In the genomic region with DNA sequence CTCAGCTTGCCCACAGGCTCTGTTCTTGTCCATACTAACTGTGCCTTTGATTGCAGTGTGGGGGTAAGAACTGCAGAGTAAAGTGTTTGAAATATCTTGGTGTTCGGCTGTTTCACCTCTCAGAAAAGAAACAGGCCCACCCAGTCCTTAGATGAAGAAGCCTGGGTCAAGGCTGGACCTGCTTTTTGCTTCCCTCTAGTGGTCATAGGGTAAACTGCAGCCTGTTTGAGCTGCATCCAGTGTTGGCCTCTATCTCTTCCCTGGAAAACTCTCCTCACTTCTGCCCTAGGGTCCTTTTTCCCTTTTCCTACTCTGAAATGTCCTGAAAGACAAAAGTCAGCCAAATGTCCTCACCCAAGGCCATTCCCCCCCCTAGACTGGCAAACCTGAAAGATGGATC, we compare ENCODE assay signal across 9 mouse cellular contexts. TPM values are rescaled to one million over a fixed set of nuclear protein-coding genes. Genes with fewer than 3 reads are reported as not detected.
DNase-seq lines count a peak whose midpoint lies in the region; TF ChIP-seq lines count a peak whose summit lies in the region.
"Had no signal": no experiment of that assay in that cellular context is flagged by ENCODE, and none has a peak within 500 bp of the region (broad histone marks: within the 10 kb centered on the region; RNA-seq: fewer than 3 reads in every experiment).

No protein-coding gene starts in this region.

- DNase-seq in cerebellum, adult 18-20 months, result peak; percentile 35 to 53
- no peak for DNase-seq in cerebellum, adult 11-12 months
- DNase-seq in left cerebral cortex, postnatal 10 days (ENCODE audit: extremely low spot score in 1 of 2, low spot score in 2 of 2), result peak; percentile 48 to 49
- no peak for DNase-seq in left cerebral cortex, adult 9 months (ENCODE audit: low spot score in 2 of 2)
- peak; percentile 59 for DNase-seq in MEL (ENCODE audit: low read depth, low spot score)
- DNase-seq in embryo, embryonic 10 days (ENCODE audit: low spot score), result peak; percentile 79
- peak; percentile 19 for DNase-seq in large intestine, adult 2 months (ENCODE audit: low read depth, low spot score)
- DNase-seq in skeletal muscle tissue, adult 2 months (ENCODE audit: low read depth, low spot score), result peak; percentile 32

- no peak for TF ChIP-seq POLR2A in MEL (IDR thresholded peaks at IDR 0.05; ENCODE audit: control insufficient read depth in 1 of 2, insufficient read depth in 1 of 2, low read depth in 1 of 2, low read length in 2 of 2, poor library complexity in 1 of 2)

- 20% methylated on average over 1 of the region's 1 CpGs for WGBS in large intestine, adult 2 months

- TF ChIP-seq EP300 in MEL (IDR thresholded peaks at IDR 0.05; ENCODE audit: low read depth in 1 of 2, low read length in 2 of 2), result no peak

- H3K4me1 ChIP-seq in MEL (ENCODE audit: control insufficient read depth in 1 of 2, insufficient read depth in 2 of 2, low read length in 2 of 2), result no peaks in the 10 kb centered on the region

- H3K36me3 ChIP-seq in MEL (ENCODE audit: control insufficient read depth in 1 of 2, insufficient read depth in 2 of 2, low read length in 2 of 2), result no peaks in the 10 kb centered on the region
- H3K36me3 ChIP-seq: neural tube, embryonic 12.5 days had no signal

- H3K27ac ChIP-seq in MEL (ENCODE audit: control insufficient read depth, low read depth, low read length), result no peak overlapping the region
- H3K27ac ChIP-seq: neural tube, embryonic 12.5 days had no signal

- TF ChIP-seq CTCF in MEL (IDR thresholded peaks at IDR 0.05 in 2 of 3, conservative IDR thresholded peaks at IDR 0.05 in 1 of 3; ENCODE audit: control insufficient read depth in 1 of 3, insufficient read depth in 1 of 3, low read depth in 2 of 3, low read length in 3 of 3, poor library complexity in 1 of 3, severe bottlenecking in 1 of 3), result peak; percentile 79 to 97 (median 87)

- intact Hi-C loops in left cerebral cortex, postnatal 10 days (cut with DNase I), result loop anchor here (10.0 kb wide), 2 partner anchors 463 to 1327 kb away; no protein-coding TSS in a partner anchor

- peak; percentile 73 for TF ChIP-seq RAD21 in MEL (IDR thresholded peaks at IDR 0.05; ENCODE audit: low read depth, low read length)

- H3K79me2 ChIP-seq in MEL (ENCODE audit: control insufficient read depth, insufficient read depth, low read length, poor library complexity), result no peaks in the 10 kb centered on the region

- no peak overlapping the region for H3K9ac ChIP-seq in MEL (ENCODE audit: control insufficient read depth, low read depth, low read length, poor library complexity, severe bottlenecking)
- H3K9ac ChIP-seq: neural tube, embryonic 12.5 days had no signal

- no peaks in the 10 kb centered on the region for H3K27me3 ChIP-seq in MEL (ENCODE audit: control insufficient read depth in 1 of 2, insufficient read depth in 2 of 2, low read length in 2 of 2)

- no peaks in the 10 kb centered on the region for H3K9me3 ChIP-seq in MEL (replicated peaks; ENCODE audit: insufficient read depth, low read length)
- H3K9me3 ChIP-seq: neural tube, embryonic 12.5 days had no signal

- H3K4me3 ChIP-seq in MEL (ENCODE audit: control insufficient read depth in 1 of 2, insufficient read depth in 1 of 2, low read depth in 2 of 2, low read length in 2 of 2), result no peak overlapping the region
- H3K4me3 ChIP-seq: neural tube, embryonic 12.5 days had no signal

TF ChIP-seq in MEL, 35 proteins besides CTCF, POLR2A, EP300 and RAD21:
- TF ChIP-seq MYC (IDR thresholded peaks at IDR 0.05; ENCODE audit: low read depth, low read length) (no peak), ZC3H11A (IDR thresholded peaks at IDR 0.05; ENCODE audit: low read depth, low read length) (peak; percentile 52), GATA1 (IDR thresholded peaks at IDR 0.05; ENCODE audit: low read depth, low read length) (no peak), SMC3 (IDR thresholded peaks at IDR 0.05; ENCODE audit: low read depth, low read length) (peak; percentile 79)

RNA-seq across cellular contexts. Expression of gene Ttll11, which starts 28.4 kb away (rescaled TPM):
- 10 to 100 TPM; 16.1 to 16.3 TPM for total RNA-seq in left cerebral cortex, postnatal 10 days (2021)
- 1.2 TPM in 2 replicates for total RNA-seq in MEL (2012; rRNA removed)
- 1 to 10 TPM in 1 of 2 experiments, not detected in 1; 2.5 TPM for polyA plus RNA-seq in MEL (2012; ENCODE audit: insufficient read depth in 1 of 2, insufficient read length in 2 of 2, low read depth in 1 of 2, low replicate concordance in 2 of 2, missing spikeins in 1 of 2)
- polyA plus RNA-seq in large intestine, adult 2 months (2012; rRNA removed), result 0.24 and 0.47 TPM in 2 replicates

RNA-seq across cellular contexts. Expression of gene Ndufa8, which starts 41.1 kb away (rescaled TPM):
- 100 to 1,000 TPM; 167 to 177 TPM for total RNA-seq in left cerebral cortex, postnatal 10 days (2021)
- total RNA-seq in MEL (2012; rRNA removed), result 167 and 186 TPM in 2 replicates
- 100 to 1,000 TPM in 1 of 2 experiments, not detected in 1; 357 TPM for polyA plus RNA-seq in MEL (2012; ENCODE audit: insufficient read depth in 1 of 2, insufficient read length in 2 of 2, low read depth in 1 of 2, low replicate concordance in 2 of 2, missing spikeins in 1 of 2)
- 130 and 131 TPM in 2 replicates for polyA plus RNA-seq in large intestine, adult 2 months (2012; rRNA removed)

RNA-seq across cellular contexts. Expression of gene Morn5, which starts 41.2 kb away (rescaled TPM):
- 1 to 10 TPM; 1.0 to 1.6 TPM for total RNA-seq in left cerebral cortex, postnatal 10 days (2021)
- 0.81 and 0.98 TPM in 2 replicates for total RNA-seq in MEL (2012; rRNA removed)
- 1 to 10 TPM in 1 of 2 experiments, not detected in 1; 1.3 TPM for polyA plus RNA-seq in MEL (2012; ENCODE audit: insufficient read depth in 1 of 2, insufficient read length in 2 of 2, low read depth in 1 of 2, low replicate concordance in 2 of 2, missing spikeins in 1 of 2)
- polyA plus RNA-seq in large intestine, adult 2 months (2012; rRNA removed), result not detected in 2 replicates

Comparison
In these comparisons a context has a peak if more than half of its experiments do, and no peak if none do; other contexts are left out.
1. DNase-seq: peak in cerebellum, adult 18-20 months (2 of 2), left cerebral cortex, postnatal 10 days (2 of 2), MEL (single experiment), embryo, embryonic 10 days (single experiment), large intestine, adult 2 months (single experiment) and skeletal muscle tissue, adult 2 months (single experiment); none in cerebellum, adult 11-12 months (single experiment) and left cerebral cortex, adult 9 months (0 of 2).